Mouse (Mus musculus) myocyte (in vitro differentiated cells): ENCODE measurements around the gene Gm9732.
"Not testable (repeated sequence)": the region's sequence is repeated elsewhere in the genome, so short reads cannot be mapped to it uniquely, and the experiment has no call there.

ENCODE experiments used
- MAX ChIP-seq: IDR thresholded peaks from one replicate; pipeline ENCODE4 v1.6.1; 2011; ENCODE audit warnings: low read depth, mild to moderate bottlenecking, control low read depth
- POLR2A ChIP-seq: IDR thresholded peaks from one replicate; pipeline ENCODE4 v1.6.1; 2011; ENCODE audit warnings: low read depth, mild to moderate bottlenecking, control low read depth, moderate library complexity; ENCODE audit not compliant: insufficient read length
- TCF12 ChIP-seq: IDR thresholded peaks from one replicate; pipeline ENCODE4 v1.6.1; 2011; ENCODE audit warnings: mild to moderate bottlenecking, control low read depth; ENCODE audit not compliant: poor library complexity, insufficient read depth, severe bottlenecking

GRCm38 (mm10) chr14:43258349-43258748 is 16.5 kb upstream of the Gm9732 start, which contains the start of gene Gm8126:
- TF ChIP-seq POLR2A, MAX, TCF12: not testable (repeated sequence)
